Mouse (Mus musculus) R1 (cell line): ENCODE measurements around the gene 4931428F04Rik.
"Not testable (repeated sequence)": the region's sequence is repeated elsewhere in the genome, so short reads cannot be mapped to it uniquely, and the experiment has no call there.

ENCODE experiments used
- DNase-seq: peaks from one replicate; pipeline ENCODE4 v3.0.0-alpha.2; 2018; ENCODE audit warnings: low read depth, low spot score

Gene 4931428F04Rik

GRCm38 (mm10) chr8:105307670-105308069, 18.0 kb upstream of the 4931428F04Rik start:
- no peak for DNase-seq

- peak; percentile 39 for DNase-seq
These were observed 16.6 kb upstream of the 4931428F04Rik start for GRCm38 (mm10) chr8:105306146-105306691.

GRCm38 (mm10) chr8:105305211-105306145, 15.8 kb upstream of the 4931428F04Rik start, which contains the start of gene Elmo3:
Gene Elmo3 (plus strand): TSS chr8:105305601.
- peak; percentile 87 for DNase-seq

GRCm38 (mm10) chr8:105304325-105305210, 14.9 kb upstream of the 4931428F04Rik start:
- DNase-seq = no peak

GRCm38 (mm10) chr8:105303874-105304273, 14.2 kb upstream of the 4931428F04Rik start:
- DNase-seq = no peak

- DNase-seq = no peak
These were observed 13.7 kb upstream of the 4931428F04Rik start for GRCm38 (mm10) chr8:105303396-105303795.

- no peak for DNase-seq
These were observed 10.3 kb upstream of the 4931428F04Rik start for GRCm38 (mm10) chr8:105299962-105300361.

- DNase-seq = no peak
These were observed 8.9 kb upstream of the 4931428F04Rik start for GRCm38 (mm10) chr8:105298351-105299252.

- peak; percentile 92 for DNase-seq
These were observed 8.0 kb upstream of the 4931428F04Rik start, which contains the start of gene E2f4 for GRCm38 (mm10) chr8:105297511-105298192. Gene E2f4 (plus strand): TSS chr8:105297663.

GRCm38 (mm10) chr8:105295895-105296573, 6.4 kb upstream of the 4931428F04Rik start, which contains the start of gene Exoc3l:
Gene Exoc3l (minus strand): TSS chr8:105296101.
- peak; percentile 86 for DNase-seq

- DNase-seq = no peak
These were observed 5.6 kb upstream of the 4931428F04Rik start for GRCm38 (mm10) chr8:105295256-105295655.

- DNase-seq = peak; percentile 63
These were observed 5.1 kb upstream of the 4931428F04Rik start for GRCm38 (mm10) chr8:105294776-105295175.

- DNase-seq = no peak
These were observed 3.7 kb upstream of the 4931428F04Rik start for GRCm38 (mm10) chr8:105293405-105293804.

- DNase-seq = no peak
These were observed 2.8 kb upstream of the 4931428F04Rik start for GRCm38 (mm10) chr8:105292471-105292870.

GRCm38 (mm10) chr8:105291802-105292201, 2.1 kb upstream of the 4931428F04Rik start:
- not testable (repeated sequence) for DNase-seq

- DNase-seq = not testable (repeated sequence)
These were observed 1.7 kb upstream of the 4931428F04Rik start for GRCm38 (mm10) chr8:105291364-105291763.

GRCm38 (mm10) chr8:105290554-105291314, 1.1 kb upstream of the 4931428F04Rik start:
- peak; percentile 93 for DNase-seq

GRCm38 (mm10) chr8:105288958-105289732, 519 bp downstream of the 4931428F04Rik start:
- peak; percentile 99 for DNase-seq
